Mouse (Mus musculus) spleen, postnatal 14 days (tissue): ENCODE measurements around the gene Pex6.

ENCODE experiments used
- DNase-seq, 2 experiments: peaks; one replicate each; pipeline ENCODE4 v3.0.0; 2021 to 2022; ENCODE audit warnings: low spot score in 2 of 2

Gene Pex6

GRCm38 (mm10) chr17:46774131-46774472 lies 62.8 kb downstream of the Pex6 start:
- no peak for DNase-seq

- DNase-seq, result no peak
These were observed 63.8 kb downstream of the Pex6 start for GRCm38 (mm10) chr17:46775070-46775469.
